Mouse (Mus musculus) stomach, postnatal 0 days (tissue): Measurements from ENCODE around the gene Scn8a.

Experiments used
- CTCF ChIP-seq: IDR thresholded peaks from 2 replicates; pipeline ENCODE4 v1.5.1; 2016; ENCODE audit warnings: antibody characterized with exemption, low read depth, mild to moderate bottlenecking, moderate library complexity
- EP300 ChIP-seq: optimal IDR thresholded peaks from 2 replicates; pipeline ENCODE3; 2016; ENCODE audit warnings: antibody characterized with exemption

- peak; percentile 41 for TF ChIP-seq CTCF
- TF ChIP-seq EP300 = no peak
Observed at GRCm38 (mm10) chr15:101046527-101047193, 177.0 kb downstream of the Scn8a start.
